Mouse (Mus musculus) CH12.LX (cell line): ENCODE data around the gene Plaur. TPM values are rescaled to one million over a fixed set of nuclear protein-coding genes. Genes with fewer than 3 reads are reported as not detected.

ENCODE experiments used
- DNase-seq: peaks from one replicate; pipeline ENCODE4 v3.0.0-alpha.2; 2013; ENCODE audit errors: extremely low read depth
- H3K27ac ChIP-seq: 2 replicates; pipeline ENCODE4 v1.5.1; 2012; ENCODE audit warnings: low read depth, mild to moderate bottlenecking, control low read depth, moderate library complexity; ENCODE audit not compliant: insufficient read depth
- H3K27me3 ChIP-seq: replicated peaks from 2 replicates; pipeline ENCODE3; 2012; ENCODE audit warnings: inconsistent platforms
- H3K36me3 ChIP-seq, 2 experiments: replicated peaks in 1 of 2; 2 replicates each; pipeline versions ENCODE3 to v1.6.1; 2012; ENCODE audit warnings: inconsistent platforms in 1 of 2, low read length in 1 of 2, mild to moderate bottlenecking in 1 of 2, mixed read lengths in 1 of 2, moderate library complexity in 1 of 2; ENCODE audit not compliant: control insufficient read depth in 1 of 2, insufficient read depth in 1 of 2
- H3K4me1 ChIP-seq, 2 experiments: 2 replicates each; pipeline ENCODE4 v1.6.1; 2012; ENCODE audit warnings: inconsistent platforms in 1 of 2, moderate library complexity in 1 of 2; ENCODE audit not compliant: insufficient read depth in 2 of 2, control insufficient read depth in 1 of 2
- H3K4me2 ChIP-seq: 2 replicates; pipeline ENCODE4 v1.6.1; 2012; ENCODE audit warnings: low read depth, mild to moderate bottlenecking, control low read depth; ENCODE audit not compliant: poor library complexity, insufficient read depth, severe bottlenecking
- H3K4me3 ChIP-seq, 3 experiments: fragments of 150-350 bp in 1 of 3; sonication (generic) in 1 of 3; replicated peaks in 1 of 3; 2 replicates each; pipeline versions ENCODE3 to v1.5.1; 2011 to 2012; ENCODE audit warnings: low read depth in 2 of 3, low read length in 2 of 3, mild to moderate bottlenecking in 2 of 3, moderate library complexity in 2 of 3, control low read depth in 1 of 3, improper control_type of control experiment in 1 of 3, inconsistent platforms in 1 of 3, mixed read lengths in 1 of 3; ENCODE audit not compliant: poor library complexity in 1 of 3
- H3K79me2 ChIP-seq: replicated peaks from 2 replicates; pipeline ENCODE4 v1.6.1; 2012; ENCODE audit warnings: mild to moderate bottlenecking, moderate library complexity; ENCODE audit not compliant: control insufficient read depth, poor library complexity, insufficient read depth, severe bottlenecking; ENCODE audit errors: extremely low read depth
- H3K9ac ChIP-seq: 2 replicates; pipeline ENCODE4 v1.6.1; 2012; ENCODE audit warnings: low read depth, mild to moderate bottlenecking, control low read depth, moderate library complexity; ENCODE audit not compliant: insufficient read depth
- H3K9me3 ChIP-seq: replicated peaks from 2 replicates; pipeline ENCODE3; 2012; ENCODE audit warnings: low read length, inconsistent platforms, mixed read lengths
- CTCF ChIP-seq, 2 experiments: IDR thresholded peaks in 1 of 2; conservative IDR thresholded peaks in 1 of 2; 2 replicates each; pipeline ENCODE4 v1.5.1; 2011 to 2012; ENCODE audit warnings: low read depth in 2 of 2, low read length in 2 of 2, improper control_type of control experiment in 1 of 2, inconsistent platforms in 1 of 2, mild to moderate bottlenecking in 1 of 2, moderate library complexity in 1 of 2
- ETS1 ChIP-seq: conservative IDR thresholded peaks from 2 replicates; pipeline ENCODE4 v1.6.1; 2012; ENCODE audit warnings: low read depth, mild to moderate bottlenecking, inconsistent platforms, low read length, improper control_type of control experiment, moderate library complexity
- GABPA ChIP-seq: IDR thresholded peaks from 2 replicates; pipeline ENCODE4 v1.6.1; 2012; ENCODE audit warnings: low read depth, low read length, improper control_type of control experiment, inconsistent platforms; ENCODE audit not compliant: insufficient replicate concordance
- HCFC1 ChIP-seq: IDR thresholded peaks from 2 replicates; pipeline ENCODE4 v1.6.1; 2012; ENCODE audit warnings: low read depth, mild to moderate bottlenecking, inconsistent platforms, low read length, improper control_type of control experiment
- JUN ChIP-seq: IDR thresholded peaks from 2 replicates; pipeline ENCODE4 v1.6.1; 2011; ENCODE audit warnings: low read depth, mild to moderate bottlenecking, low read length, improper control_type of control experiment, moderate library complexity; ENCODE audit not compliant: insufficient read depth
- JUND ChIP-seq: conservative IDR thresholded peaks from 2 replicates; pipeline ENCODE4 v1.6.1; 2011; ENCODE audit warnings: low read depth, low read length, improper control_type of control experiment
- KAT2A ChIP-seq: IDR thresholded peaks from 2 replicates; pipeline ENCODE4 v1.6.1; 2012; ENCODE audit warnings: low read length, improper control_type of control experiment, inconsistent platforms; ENCODE audit not compliant: insufficient replicate concordance
- MEF2A ChIP-seq: IDR thresholded peaks from 2 replicates; pipeline ENCODE4 v1.6.1; 2014; ENCODE audit warnings: low read depth, mild to moderate bottlenecking, inconsistent platforms, low read length, improper control_type of control experiment, borderline replicate concordance
- NRF1 ChIP-seq: IDR thresholded peaks from 2 replicates; pipeline ENCODE4 v1.6.1; 2014; ENCODE audit warnings: low read depth, mild to moderate bottlenecking, inconsistent platforms, low read length, improper control_type of control experiment, moderate library complexity
- POLR2AphosphoS2 ChIP-seq: IDR thresholded peaks from 2 replicates; pipeline ENCODE4 v1.6.1; 2011; ENCODE audit warnings: low read depth, low read length, improper control_type of control experiment
- RAD21 ChIP-seq: IDR thresholded peaks from 2 replicates; pipeline ENCODE4 v1.6.1; 2011; ENCODE audit warnings: low read depth, mild to moderate bottlenecking, low read length, improper control_type of control experiment, moderate library complexity
- RCOR1 ChIP-seq: conservative IDR thresholded peaks from 2 replicates; pipeline ENCODE4 v1.6.1; 2012; ENCODE audit warnings: low read depth, mild to moderate bottlenecking, inconsistent platforms, low read length, improper control_type of control experiment
- SMC3 ChIP-seq: IDR thresholded peaks from 2 replicates; pipeline ENCODE4 v1.6.1; 2011; ENCODE audit warnings: low read depth, low read length, improper control_type of control experiment
- TBP ChIP-seq: conservative IDR thresholded peaks from 2 replicates; pipeline ENCODE4 v1.6.1; 2011; ENCODE audit warnings: low read depth, low read length, improper control_type of control experiment
- TCF12 ChIP-seq: IDR thresholded peaks from 2 replicates; pipeline ENCODE4 v1.6.1; 2014; ENCODE audit warnings: low read depth, mild to moderate bottlenecking, inconsistent platforms, low read length, improper control_type of control experiment
- USF2 ChIP-seq: conservative IDR thresholded peaks from 2 replicates; pipeline ENCODE4 v1.6.1; 2011; ENCODE audit warnings: low read depth, low read length, improper control_type of control experiment
- ZC3H11A ChIP-seq: IDR thresholded peaks from 2 replicates; pipeline ENCODE4 v1.6.1; 2012; ENCODE audit warnings: low read depth, mild to moderate bottlenecking, inconsistent platforms, low read length, improper control_type of control experiment
- ZKSCAN1 ChIP-seq: IDR thresholded peaks from 2 replicates; pipeline ENCODE4 v1.6.1; 2012; ENCODE audit warnings: low read depth, inconsistent platforms, low read length, improper control_type of control experiment, borderline replicate concordance
- ZNF384 ChIP-seq: IDR thresholded peaks from 2 replicates; pipeline ENCODE4 v1.6.1; 2012; ENCODE audit warnings: low read depth, low read length, improper control_type of control experiment, inconsistent platforms
- dilution Hi-C: fragments of 300-500 bp; cut with MboI; formaldehyde crosslinking; loops from 2 replicates; pipeline ENCODE4 v1.14.3; 2020; ENCODE audit warnings: low sequenced_read_pairs; ENCODE audit not compliant: extremely low pct_unique_long_range_greater_than_20kb, extremely low pct_ligation_motif_present
- in situ Hi-C: fragments of 300-500 bp; cut with MboI; formaldehyde crosslinking; loops from 3 replicates; pipeline ENCODE4 v1.14.3; 2019; ENCODE audit warnings: low sequenced_read_pairs, low pct_ligation_motif_present, low pct_unique_long_range_greater_than_20kb, mixed read lengths
- polyA plus RNA-seq: library from polyadenylated mRNA; unstranded; fragments of >175 nt; gene quantifications from 2 replicates; pipeline ENCODE4 v1.2.1, GENCODE M21; 2012; ENCODE audit warnings: low read depth; ENCODE audit not compliant: insufficient read length
- total RNA-seq, 2 experiments: library from RNA; depleted of rRNA; stranded (reverse); fragments of 300-350 nt in 1 of 2; fragments of >200 nt in 1 of 2; gene quantifications; 2 replicates each; pipeline ENCODE4 v1.2.3; 2012 to 2014

Gene Plaur
- total and polyA plus RNA-seq, 3 experiments: 0.13 to 0.72 (median 0.26) TPM

DNA sequence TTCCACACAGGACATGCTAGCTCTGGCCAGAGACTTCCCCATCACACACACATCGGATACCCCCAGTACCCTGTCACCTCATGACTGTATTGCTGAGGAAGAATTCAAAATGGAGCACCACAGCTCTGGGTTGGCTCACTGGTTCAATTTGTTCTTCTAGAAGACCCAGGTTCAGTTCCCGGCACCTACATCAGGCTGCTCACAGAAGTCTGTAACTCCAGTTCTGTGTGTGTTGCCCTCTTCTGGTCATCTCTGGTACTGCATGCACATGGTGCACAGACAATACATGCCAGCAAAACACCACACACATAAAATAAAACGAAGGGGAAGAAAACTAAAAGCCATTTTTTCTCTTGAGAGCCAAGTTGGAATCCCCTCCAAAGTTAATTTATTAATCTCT, 6.8 kb downstream of the Plaur start:
- no peak overlapping the region for H3K9ac ChIP-seq
- no peaks in the 10 kb centered on the region for H3K36me3 ChIP-seq
- H3K4me3 ChIP-seq: no peak overlapping the region
- H3K27ac ChIP-seq: no peak overlapping the region
- in situ Hi-C loops: no loop called here
- H3K9me3 ChIP-seq: peaks cover 22% of the 10 kb centered on the region
- H3K27me3 ChIP-seq: peaks cover 32% of the 10 kb centered on the region
- H3K79me2 ChIP-seq: no peaks in the 10 kb centered on the region
- TF ChIP-seq MEF2A (no peak), CTCF (conservative IDR thresholded peaks at IDR 0.05 in 1 of 2, IDR thresholded peaks at IDR 0.05 in 1 of 2; ENCODE audit: low read depth in 2 of 2, low read length in 2 of 2) (peak; percentile 57 to 64), GABPA (no peak), TBP (no peak), KAT2A (no peak), RCOR1 (no peak), ZNF384 (no peak), SMC3 (peak; percentile 23), JUND (no peak), RAD21 (peak; percentile 2; the same call in 1 of the 2 replicates), ZC3H11A (no peak)
- DNase-seq: no peak
- H3K4me1 ChIP-seq: no peaks in the 10 kb centered on the region
- dilution Hi-C loops: no loop called here
- no peak overlapping the region for H3K4me2 ChIP-seq

GRCm38 (mm10) chr7:24470356-24470755, 8.1 kb downstream of the Plaur start:
- Histone ChIP-seq H3K9me3 (peaks cover 22% of the 10 kb centered on the region), H3K27ac (no peak overlapping the region), H3K4me1 (no peaks in the 10 kb centered on the region), H3K9ac (no peak overlapping the region), H3K79me2 (no peaks in the 10 kb centered on the region), H3K27me3 (peaks cover 22% of the 10 kb centered on the region), H3K4me2 (no peak overlapping the region), H3K36me3 (no peaks in the 10 kb centered on the region)
- in situ Hi-C loops (loop anchor here (10.0 kb wide), 1 partner anchor 184 kb away; no protein-coding TSS in a partner anchor), dilution Hi-C loops (no loop called here)
- no peak for DNase-seq
- TF ChIP-seq TBP (no peak), NRF1 (no peak), ZKSCAN1 (no peak)
- TF ChIP-seq, all 38 proteins: peak for 0
- no peak overlapping the region for H3K4me3 ChIP-seq

DNA sequence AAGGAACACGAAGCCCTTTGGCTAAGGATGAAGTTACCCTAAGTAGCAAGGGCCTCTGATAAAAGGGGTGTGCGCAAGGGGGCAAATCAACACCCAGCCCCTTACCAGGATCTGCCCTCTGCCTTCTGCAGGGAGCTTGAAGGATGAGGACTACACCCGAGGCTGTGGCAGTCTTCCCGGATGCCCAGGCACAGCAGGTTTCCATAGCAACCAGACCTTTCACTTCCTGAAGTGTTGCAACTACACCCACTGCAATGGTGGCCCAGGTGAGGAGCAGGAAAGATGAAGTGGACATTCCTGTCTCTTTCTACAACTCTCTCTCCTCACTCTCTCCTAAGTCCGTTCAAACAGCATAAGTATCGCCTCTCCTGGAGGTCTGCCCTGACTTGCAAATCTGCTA, 10.2 kb downstream of the Plaur start:
- Histone ChIP-seq H3K9me3 (peaks cover 27% of the 10 kb centered on the region), H3K4me1 (no peaks in the 10 kb centered on the region), H3K4me2 (no peak overlapping the region), H3K79me2 (no peaks in the 10 kb centered on the region), H3K27me3 (peaks cover 10% of the 10 kb centered on the region), H3K36me3 (no peaks in the 10 kb centered on the region), H3K27ac (no peak overlapping the region), H3K9ac (no peak overlapping the region), H3K4me3 (no peak overlapping the region)
- DNase-seq: no peak
- TF ChIP-seq MEF2A: no peak
- TF ChIP-seq HCFC1: no peak
- no peak for TF ChIP-seq TCF12
- no peak for TF ChIP-seq JUN
- no peak for TF ChIP-seq GABPA
- no peak for TF ChIP-seq RCOR1
- TF ChIP-seq ZKSCAN1: no peak
- no peak for TF ChIP-seq POLR2AphosphoS2
- no peak for TF ChIP-seq USF2
- TF ChIP-seq ETS1: no peak
- TF ChIP-seq NRF1: no peak
- in situ Hi-C loops (loop anchor here (10.0 kb wide), 1 partner anchor 182 kb away; no protein-coding TSS in a partner anchor), dilution Hi-C loops (no loop called here)
